Mouse (Mus musculus) olfactory bulb, adult 2 months (tissue): ENCODE data around the gene Tbc1d9b.

Source experiments
- CTCF ChIP-seq: fragments of 200-500 bp; IDR thresholded peaks from 2 replicates; pipeline ENCODE4 v1.5.1; 2012; ENCODE audit warnings: low read depth, mild to moderate bottlenecking, low read length, moderate library complexity; ENCODE audit not compliant: insufficient read depth
- POLR2A ChIP-seq: fragments of 200-500 bp; IDR thresholded peaks from 2 replicates; pipeline ENCODE4 v1.6.1; 2012; ENCODE audit warnings: mild to moderate bottlenecking, low read depth, low read length, moderate library complexity; ENCODE audit not compliant: insufficient read depth

- TF ChIP-seq CTCF = no peak
- TF ChIP-seq POLR2A = no peak
Measured at GRCm38 (mm10) chr11:50190362-50190761, 59.2 kb downstream of the Tbc1d9b start.
